Mouse (Mus musculus): ENCODE measurements around the gene Krtap19-9b. TPM values are rescaled to one million over a fixed set of nuclear protein-coding genes. Genes with fewer than 3 reads are reported as not detected.

Gene Krtap19-9b
- not detected for polyA plus RNA-seq (2017; shearing (Covaris generic))

DNA sequence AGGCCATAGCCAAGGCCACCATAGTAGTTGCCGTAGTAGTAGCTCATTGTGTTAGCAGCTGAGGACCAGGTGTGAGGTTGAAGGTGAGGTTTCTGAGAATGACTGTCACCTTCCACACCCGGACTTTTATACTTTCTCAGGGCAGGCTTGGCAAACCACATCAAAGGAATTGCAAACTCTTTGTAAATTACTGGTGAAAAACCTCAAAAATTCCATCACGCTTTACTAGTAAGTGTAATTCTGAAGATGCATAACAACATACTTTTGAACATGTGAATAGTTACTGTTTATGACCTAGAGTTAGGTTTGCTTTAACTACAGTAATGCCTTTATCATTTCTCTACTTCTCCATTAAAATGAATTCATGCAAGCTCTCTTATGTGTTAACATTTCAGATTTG lies at the start of gene Krtap19-9b:
Gene Krtap19-9b, minus strand, starts transcription at position 101 of the 400 bp plus-strand sequence.

GRCm38 (mm10) chr16:88962773-88963172 lies 30.7 kb upstream of the Krtap19-9b start, which contains the start of gene Krtap16-3:
TSS of gene Krtap16-3 (minus strand) at chr16:88962873.

DNA sequence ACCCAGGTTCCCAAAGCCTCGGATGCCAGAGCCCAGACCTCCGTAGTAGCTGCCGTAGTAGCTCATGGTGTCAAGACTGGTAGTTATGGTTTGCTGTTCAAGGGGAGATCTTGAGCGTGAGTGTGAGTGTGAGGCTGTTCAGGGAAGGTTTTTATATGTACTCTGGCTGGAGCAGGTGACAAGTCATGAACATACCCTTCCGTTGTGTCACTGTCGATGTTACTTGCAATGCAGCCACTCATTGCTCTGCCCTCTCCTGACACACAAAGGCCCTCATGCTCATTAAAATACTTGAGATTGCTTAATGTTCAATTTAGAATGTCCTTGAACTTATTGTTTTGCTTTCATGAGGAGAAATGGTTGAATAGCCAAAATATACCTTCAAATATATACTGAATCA lies 35.7 kb downstream of the Krtap19-9b start, which contains the start of gene Krtap19-5:
Gene Krtap19-5, minus strand, starts transcription at position 101 of the 400 bp plus-strand sequence.

GRCm38 (mm10) chr16:88884989-88885388 lies 47.1 kb downstream of the Krtap19-9b start, which contains the start of gene Krtap19-4:
TSS of gene Krtap19-4 (minus strand) at chr16:88885089.

Other genes starting within 250 kb of the Krtap19-9b start
- gene 2310061N02Rik, start 224.3 kb downstream of the Krtap19-9b start, polyA plus RNA-seq (2017; shearing (Covaris generic)): not detected
- gene Krtap13-1, start 203.4 kb downstream of the Krtap19-9b start, polyA plus RNA-seq (2017; shearing (Covaris generic)): not detected
- not detected for gene Krtap13, start 180.6 kb downstream of the Krtap19-9b start, polyA plus RNA-seq (2017; shearing (Covaris generic))
- not detected for gene 2310034C09Rik, start 173.4 kb downstream of the Krtap19-9b start, polyA plus RNA-seq (2017; shearing (Covaris generic))
- not detected for gene 2310057N15Rik, start 158.1 kb downstream of the Krtap19-9b start, polyA plus RNA-seq (2017; shearing (Covaris generic))
- not detected for gene Gm5965, start 154.4 kb downstream of the Krtap19-9b start, polyA plus RNA-seq (2017; shearing (Covaris generic))
- gene Gm20741, start 120.0 kb downstream of the Krtap19-9b start, polyA plus RNA-seq (2017; shearing (Covaris generic)): not detected
- not detected for gene Krtap15, start 112.0 kb downstream of the Krtap19-9b start, polyA plus RNA-seq (2017; shearing (Covaris generic))
- not detected for gene Krtap14, start 106.1 kb downstream of the Krtap19-9b start, polyA plus RNA-seq (2017; shearing (Covaris generic))
- gene Krtap19-1, start 62.9 kb downstream of the Krtap19-9b start, polyA plus RNA-seq (2017; shearing (Covaris generic)): not detected
- not detected for gene Krtap19-2, start 58.0 kb downstream of the Krtap19-9b start, polyA plus RNA-seq (2017; shearing (Covaris generic))
- gene Krtap19-3, start 54.2 kb downstream of the Krtap19-9b start, polyA plus RNA-seq (2017; shearing (Covaris generic)): not detected
- gene Krtap19-4, start 47.2 kb downstream of the Krtap19-9b start, polyA plus RNA-seq (2017; shearing (Covaris generic)): not detected
- gene Krtap19-5, start 35.8 kb downstream of the Krtap19-9b start, polyA plus RNA-seq (2017; shearing (Covaris generic)): not detected
- gene Krtap16-3, start 30.6 kb upstream of the Krtap19-9b start, polyA plus RNA-seq (2017; shearing (Covaris generic)): not detected
- gene Krtap22-2, start 78.5 kb upstream of the Krtap19-9b start, polyA plus RNA-seq (2017; shearing (Covaris generic)): not detected
- gene Gm10229, start 83.0 kb upstream of the Krtap19-9b start, polyA plus RNA-seq (2017; shearing (Covaris generic)): not detected
- not detected for gene Krtap6-1, start 99.4 kb upstream of the Krtap19-9b start, polyA plus RNA-seq (2017; shearing (Covaris generic))
- gene Gm10228, start 109.2 kb upstream of the Krtap19-9b start, polyA plus RNA-seq (2017; shearing (Covaris generic)): not detected
- gene Krtap6-5, start 115.6 kb upstream of the Krtap19-9b start, polyA plus RNA-seq (2017; shearing (Covaris generic)): not detected
- gene 1110025L11Rik, start 131.7 kb upstream of the Krtap19-9b start, polyA plus RNA-seq (2017; shearing (Covaris generic)): not detected
- not detected for gene Krtap6-3, start 151.8 kb upstream of the Krtap19-9b start, polyA plus RNA-seq (2017; shearing (Covaris generic))
- not detected for gene Gm6358, start 208.6 kb upstream of the Krtap19-9b start, polyA plus RNA-seq (2017; shearing (Covaris generic))
- not detected for gene Gm10061, start 218.8 kb upstream of the Krtap19-9b start, polyA plus RNA-seq (2017; shearing (Covaris generic))
- gene Gm9789, start 225.7 kb upstream of the Krtap19-9b start, polyA plus RNA-seq (2017; shearing (Covaris generic)): not detected
- gene Gm7735, start 237.2 kb upstream of the Krtap19-9b start, polyA plus RNA-seq (2017; shearing (Covaris generic)): not detected
- gene 1110057P08Rik, start 242.5 kb upstream of the Krtap19-9b start, polyA plus RNA-seq (2017; shearing (Covaris generic)): not detected

All from inflammation-experienced regulatory T-cells, adult 16 weeks (primary cell).